Mouse (Mus musculus) stomach, postnatal 0 days (tissue): ENCODE results near the gene Wdr5.

Source experiments
- CTCF ChIP-seq: IDR thresholded peaks from 2 replicates; pipeline ENCODE4 v1.5.1; 2016; ENCODE audit warnings: antibody characterized with exemption, low read depth, mild to moderate bottlenecking, moderate library complexity
- EP300 ChIP-seq: optimal IDR thresholded peaks from 2 replicates; pipeline ENCODE3; 2016; ENCODE audit warnings: antibody characterized with exemption

DNA sequence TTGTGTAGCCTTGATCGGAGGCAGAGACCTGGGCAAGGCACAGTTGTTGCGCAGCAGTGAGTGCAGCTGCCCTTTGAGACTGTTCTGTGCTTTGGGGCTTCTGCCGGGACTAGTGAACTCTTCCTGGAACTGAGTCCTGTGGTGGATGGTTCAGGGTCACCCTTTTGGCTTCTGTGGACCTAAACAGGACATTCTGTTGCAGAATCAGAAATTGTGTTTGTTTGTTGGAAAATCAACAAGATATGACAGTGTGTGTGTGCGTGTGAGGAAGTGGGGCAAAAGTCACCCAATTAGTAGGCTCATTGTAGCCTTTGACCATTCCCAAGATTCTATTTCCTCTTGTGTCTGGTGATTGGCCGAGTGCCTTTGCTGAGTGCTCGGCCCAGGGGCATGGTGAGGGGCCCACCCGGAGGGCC is 45.8 kb downstream of the Wdr5 start:
- TF ChIP-seq CTCF (no peak), EP300 (no peak)
